Mouse (Mus musculus) heart, postnatal 0 days (tissue): Measurements from ENCODE around the gene Il1f8. TPM values are rescaled to one million over a fixed set of nuclear protein-coding genes. Genes with fewer than 3 reads are reported as not detected.

ENCODE experiments used
- ATAC-seq: fragments of 200-750 bp; cut with Nextera tagmentation; 2 replicates; pipeline ENCODE4 v1.8.0; 2017; ENCODE audit warnings: low read depth, moderate number of reproducible peaks, moderate library complexity; ENCODE audit not compliant: insufficient read depth
- DNase-seq: peaks from one replicate; pipeline ENCODE4 v3.0.0-alpha.2; 2016; ENCODE audit warnings: low spot score
- H3K27ac ChIP-seq: fragments of 300-500 bp; sonication (generic); 2 replicates; pipeline ENCODE4 v1.5.1; 2014; ENCODE audit warnings: low read depth, mild to moderate bottlenecking
- H3K27me3 ChIP-seq: fragments of 300-500 bp; sonication (generic); 2 replicates; pipeline ENCODE4 v1.6.1; 2014; ENCODE audit warnings: low read length, mixed read lengths; ENCODE audit not compliant: control insufficient read depth, insufficient read depth
- H3K36me3 ChIP-seq: fragments of 300-500 bp; sonication (generic); replicated peaks from 2 replicates; pipeline ENCODE4 v1.6.1; 2014; ENCODE audit warnings: low read length, mixed read lengths; ENCODE audit not compliant: control insufficient read depth, insufficient read depth
- H3K4me1 ChIP-seq: fragments of 300-500 bp; sonication (generic); 2 replicates; pipeline ENCODE4 v1.6.1; 2014; ENCODE audit warnings: antibody characterized with exemption; ENCODE audit not compliant: control insufficient read depth, insufficient read depth
- H3K4me2 ChIP-seq: fragments of 300-500 bp; sonication (generic); 2 replicates; pipeline ENCODE4 v1.6.1; 2014; ENCODE audit warnings: low read depth, mild to moderate bottlenecking, low read length, moderate library complexity
- H3K4me3 ChIP-seq: fragments of 300-500 bp; sonication (generic); 2 replicates; pipeline ENCODE4 v1.5.1; 2014; ENCODE audit warnings: low read depth, low read length
- H3K9ac ChIP-seq: fragments of 300-500 bp; sonication (generic); replicated peaks from 2 replicates; pipeline ENCODE4 v1.6.1; 2014; ENCODE audit warnings: low read depth, low read length, mixed read lengths
- H3K9me3 ChIP-seq: fragments of 300-500 bp; sonication (generic); replicated peaks from 2 replicates; pipeline ENCODE4 v1.6.1; 2016; ENCODE audit warnings: low read length; ENCODE audit not compliant: control insufficient read depth
- CTCF ChIP-seq: IDR thresholded peaks from 2 replicates; pipeline ENCODE4 v1.5.1; 2016; ENCODE audit warnings: antibody characterized with exemption, control low read depth, low read depth
- EP300 ChIP-seq: IDR thresholded peaks from 2 replicates; pipeline ENCODE4 v1.6.1; 2016; ENCODE audit warnings: antibody characterized with exemption, low read depth
- WGBS: fragments of 180-500 bp; shearing (Covaris S2); extraction: QIAGEN DNeasy Blood & Tissue Kit; methylation state at CpG from one replicate; pipeline ENCODE4 v1.1.7; 2014; 5-methylcytosine and 5-hydroxymethylcytosine counted together
- polyA plus RNA-seq: library from polyadenylated mRNA; unstranded; fragments of >200 nt; fragmentation: Nextera tagmentation; extraction: Ambion mirVana; gene quantifications from 2 replicates; pipeline ENCODE4 v1.2.1, GENCODE M21; 2015
- total RNA-seq: library from RNA; depleted of rRNA; stranded (reverse); fragments of >200 nt; gene quantifications from 2 replicates; pipeline ENCODE4 v1.2.3, GENCODE M21; 2014; ENCODE audit warnings: low replicate concordance; rRNA removed

The Il1f8 gene
- total and polyA plus RNA-seq, 2 experiments from 2014 or later = not detected

GRCm38 (mm10) chr2:24186176-24186575 lies 33.2 kb downstream of the Il1f8 start, which contains the start of gene Il1f9:
Il1f9 (plus strand) TSS chr2:24186476.
- no peak within 1 kb of the TSS for H3K4me3 ChIP-seq
- H3K9me3 ChIP-seq = no peaks in the 10 kb centered on the region
- H3K36me3 ChIP-seq = no peaks in the 10 kb centered on the region
- ATAC-seq (no peak), DNase-seq (no peak)
- H3K4me1 ChIP-seq = no peaks in the 10 kb centered on the region
- no peaks in the 10 kb centered on the region for H3K27me3 ChIP-seq
- H3K4me2 ChIP-seq = no peak within 1 kb of the TSS
- H3K27ac ChIP-seq = no peak within 1 kb of the TSS
- no peak within 1 kb of the TSS for H3K9ac ChIP-seq
- TF ChIP-seq EP300 = no peak
- TF ChIP-seq CTCF = no peak
- WGBS = 86% methylated on average over 1 of the region's 1 CpGs

- Histone ChIP-seq H3K9me3 (no peaks in the 10 kb centered on the region), H3K9ac (no peak overlapping the region), H3K4me3 (no peak overlapping the region), H3K4me2 (no peak overlapping the region), H3K4me1 (no peaks in the 10 kb centered on the region), H3K27ac (no peak overlapping the region), H3K27me3 (no peaks in the 10 kb centered on the region), H3K36me3 (no peaks in the 10 kb centered on the region)
- ATAC-seq (no peak), DNase-seq (no peak)
- WGBS = 64% methylated on average over 6 of the region's 6 CpGs
- no peak for TF ChIP-seq EP300
- no peak for TF ChIP-seq CTCF
Observed at GRCm38 (mm10) chr2:24187585-24187984, 34.6 kb downstream of the Il1f8 start.

- TF ChIP-seq CTCF (no peak; the same call in 1 of the 2 replicates), EP300 (no peak)
Observed at GRCm38 (mm10) chr2:24188189-24188588, 35.2 kb downstream of the Il1f8 start.

More at GRCm38 (mm10) chr2:24188189-24188588, 35.2 kb downstream of the Il1f8 start:
- H3K27me3 ChIP-seq = no peaks in the 10 kb centered on the region
- no peaks in the 10 kb centered on the region for H3K36me3 ChIP-seq
- 48% methylated on average over 1 of the region's 1 CpGs for WGBS
- no peaks in the 10 kb centered on the region for H3K4me1 ChIP-seq
- no peak overlapping the region for H3K9ac ChIP-seq
- DNase-seq (no peak), ATAC-seq (no peak)
- no peak overlapping the region for H3K4me3 ChIP-seq
- no peak overlapping the region for H3K27ac ChIP-seq
- H3K9me3 ChIP-seq = no peaks in the 10 kb centered on the region
- no peak overlapping the region for H3K4me2 ChIP-seq

Other genes starting within 250 kb of the Il1f8 start
- gene Hnmt, start 103.8 kb upstream of the Il1f8 start, total RNA-seq = 2.2 and 7.1 TPM in 2 replicates
- 8.2 and 9.9 TPM in 2 replicates for gene Hnmt, start 103.8 kb upstream of the Il1f8 start, polyA plus RNA-seq
- gene Tbpl2, start 56.6 kb upstream of the Il1f8 start, total RNA-seq = not detected in 2 replicates
- not detected in 2 replicates for gene Tbpl2, start 56.6 kb upstream of the Il1f8 start, polyA plus RNA-seq
- gene Il1f9, start 33.3 kb downstream of the Il1f8 start, total RNA-seq = not detected in 2 replicates
- 0.10 TPM in 1 of 2 replicates, not detected in the other for gene Il1f9, start 33.3 kb downstream of the Il1f8 start, polyA plus RNA-seq
- gene Il1f6, start 62.3 kb downstream of the Il1f8 start, total RNA-seq = not detected in 2 replicates
- gene Il1f6, start 62.3 kb downstream of the Il1f8 start, polyA plus RNA-seq = not detected in 2 replicates
- gene Il1f5, start 123.8 kb downstream of the Il1f8 start, total RNA-seq = not detected in 2 replicates
- not detected in 2 replicates for gene Il1f5, start 123.8 kb downstream of the Il1f8 start, polyA plus RNA-seq
- gene Il1f10, start 138.0 kb downstream of the Il1f8 start, total RNA-seq = not detected in 2 replicates
- gene Il1f10, start 138.0 kb downstream of the Il1f8 start, polyA plus RNA-seq = not detected in 2 replicates
- gene Il1rn, start 183.7 kb downstream of the Il1f8 start, total RNA-seq = 0.08 and 0.46 TPM in 2 replicates
- 0.19 and 0.51 TPM in 2 replicates for gene Il1rn, start 183.7 kb downstream of the Il1f8 start, polyA plus RNA-seq
- 0.99 and 1.2 TPM in 2 replicates for gene Psd4, start 214.4 kb downstream of the Il1f8 start, total RNA-seq
- 0.68 and 0.77 TPM in 2 replicates for gene Psd4, start 214.4 kb downstream of the Il1f8 start, polyA plus RNA-seq